Comparison of ENCODE assay signal across 25 mouse cellular contexts in genomic region chr6:4663516-4663915, GRCm38 (mm10).
DNase-seq lines count a peak whose midpoint lies in the region; ATAC-seq and TF ChIP-seq lines count a peak whose summit lies in the region.
"Had no signal": no experiment of that assay in that cellular context is flagged by ENCODE, and none has a peak within 500 bp of the region (broad histone marks: within the 10 kb centered on the region; RNA-seq: fewer than 3 reads in every experiment).

No protein-coding gene starts in this region.

- H3K4me2 ChIP-seq in forebrain, embryonic 13.5 days = no peak overlapping the region
- H3K4me2 ChIP-seq: embryonic facial prominence, embryonic 13.5 days; forebrain, embryonic 15.5 days; hindbrain, embryonic 12.5 days; kidney, embryonic 15.5 days; lung, embryonic 15.5 days; midbrain, embryonic 13.5 days; neural tube, embryonic 12.5 days had no signal

- H3K27ac ChIP-seq in ES-Bruce4 (ENCODE audit: insufficient read depth, low read length) = no peak overlapping the region
- no peak overlapping the region for H3K27ac ChIP-seq in forebrain, embryonic 13.5 days
- H3K27ac ChIP-seq: embryonic facial prominence, embryonic 13.5 days; forebrain, embryonic 15.5 days; heart, embryonic 10.5 days; hindbrain, embryonic 12.5 days; kidney, embryonic 15.5 days; liver, embryonic 14.5 days; lung, embryonic 15.5 days; macrophage; midbrain, embryonic 13.5 days; neural tube, embryonic 12.5 days had no signal

- H3K36me3 ChIP-seq in ES-Bruce4 (ENCODE audit: control insufficient read depth, insufficient read depth, low read length, poor library complexity, severe bottlenecking) = no peaks in the 10 kb centered on the region
- no peaks in the 10 kb centered on the region for H3K36me3 ChIP-seq in forebrain, embryonic 13.5 days (ENCODE audit: poor library complexity, severe bottlenecking)
- H3K36me3 ChIP-seq: embryonic facial prominence, embryonic 13.5 days; forebrain, embryonic 15.5 days; heart, embryonic 10.5 days; hindbrain, embryonic 12.5 days; kidney, embryonic 15.5 days; lung, embryonic 15.5 days; midbrain, embryonic 13.5 days; neural tube, embryonic 12.5 days had no signal

- H3K27me3 ChIP-seq in ES-Bruce4 (ENCODE audit: control insufficient read depth, insufficient read depth, low read length, poor library complexity, severe bottlenecking) = no peaks in the 10 kb centered on the region
- no peaks in the 10 kb centered on the region for H3K27me3 ChIP-seq in forebrain, embryonic 13.5 days
- H3K27me3 ChIP-seq: embryonic facial prominence, embryonic 13.5 days; forebrain, embryonic 15.5 days; hindbrain, embryonic 12.5 days; kidney, embryonic 15.5 days; lung, embryonic 15.5 days; midbrain, embryonic 13.5 days; neural tube, embryonic 12.5 days had no signal

- no peaks in the 10 kb centered on the region for H3K4me1 ChIP-seq in ES-Bruce4 (ENCODE audit: control insufficient read depth, insufficient read depth, low read length)
- H3K4me1 ChIP-seq in forebrain, embryonic 13.5 days = no peaks in the 10 kb centered on the region
- H3K4me1 ChIP-seq: embryonic facial prominence, embryonic 13.5 days; forebrain, embryonic 15.5 days; heart, embryonic 10.5 days; hindbrain, embryonic 12.5 days; kidney, embryonic 15.5 days; lung, embryonic 15.5 days; midbrain, embryonic 13.5 days; neural tube, embryonic 12.5 days had no signal

- no peaks in the 10 kb centered on the region for H3K9me3 ChIP-seq in ES-Bruce4 (replicated peaks; ENCODE audit: control insufficient read depth, insufficient read depth, low read length, poor library complexity, severe bottlenecking)
- H3K9me3 ChIP-seq in forebrain, embryonic 13.5 days (replicated peaks) = no peaks in the 10 kb centered on the region
- H3K9me3 ChIP-seq: embryonic facial prominence, embryonic 13.5 days; forebrain, embryonic 15.5 days; heart, embryonic 10.5 days; hindbrain, embryonic 12.5 days; kidney, embryonic 15.5 days; lung, embryonic 15.5 days; midbrain, embryonic 13.5 days; neural tube, embryonic 12.5 days had no signal

- no peak overlapping the region for H3K4me3 ChIP-seq in ES-Bruce4 (ENCODE audit: low read depth, low read length)
- H3K4me3 ChIP-seq in forebrain, embryonic 13.5 days = no peak overlapping the region
- H3K4me3 ChIP-seq: embryonic facial prominence, embryonic 13.5 days; forebrain, embryonic 15.5 days; heart, embryonic 10.5 days; hindbrain, embryonic 12.5 days; kidney, embryonic 15.5 days; lung, embryonic 15.5 days; midbrain, embryonic 13.5 days; neural tube, embryonic 12.5 days had no signal

- peak; percentile 50 for ATAC-seq in megakaryocyte progenitor cell, adult 5-6 weeks (replicated peaks; ENCODE audit: poor library complexity)
- no peak for ATAC-seq in activated CD4-positive, CD25-positive, alpha-beta regulatory T cell, adult 4 months
- no peak for ATAC-seq in forebrain, embryonic 13.5 days
- ATAC-seq: forebrain, embryonic 15.5 days; midbrain, embryonic 13.5 days had no signal

- WGBS in forebrain, embryonic 13.5 days = 61% methylated on average over 2 of the region's 2 CpGs

- peak; percentile 6 for DNase-seq in adrenal gland, postnatal 25 days
- no peak for DNase-seq in adrenal gland, adult 8-10 months
- peak; percentile 14 for DNase-seq in c-Kit-positive CD71-positive TER-119-positive erythroid progenitor cells, embryonic 14.5 days (ENCODE audit: low spot score)
- DNase-seq in layer of hippocampus, postnatal 36 days = no peak
- DNase-seq: adrenal gland, postnatal 10 days; B cell, adult 2 months; cerebellum, adult 9-11 months; gastrocnemius, postnatal 36 days; heart, postnatal 10 days; right cerebral cortex, postnatal 4 days; thymus, postnatal 25 days had no signal

- TF ChIP-seq EP300 in ES-Bruce4 (IDR thresholded peaks at IDR 0.05; ENCODE audit: insufficient read depth, low read depth, low read length) = 0 out of 2 replicates have a peak, but pooled peaks have one; percentile 8

- no peak for TF ChIP-seq POLR2A in ES-Bruce4 (IDR thresholded peaks at IDR 0.05; ENCODE audit: insufficient read depth, low read length)

- TF ChIP-seq CTCF in ES-Bruce4 (IDR thresholded peaks at IDR 0.05; ENCODE audit: low read depth, low read length) = no peak

- H3K9ac ChIP-seq in ES-Bruce4 (ENCODE audit: low read depth, poor library complexity, severe bottlenecking) = no peak overlapping the region
- no peak overlapping the region for H3K9ac ChIP-seq in forebrain, embryonic 13.5 days
- H3K9ac ChIP-seq: embryonic facial prominence, embryonic 13.5 days; forebrain, embryonic 15.5 days; hindbrain, embryonic 12.5 days; kidney, embryonic 15.5 days; liver, embryonic 14.5 days; lung, embryonic 15.5 days; midbrain, embryonic 13.5 days; neural tube, embryonic 12.5 days had no signal

Comparison
In these comparisons a context has a peak if more than half of its experiments do, and no peak if none do; other contexts are left out.
1. DNase-seq: peak in adrenal gland, postnatal 25 days (single experiment) and c-Kit-positive CD71-positive TER-119-positive erythroid progenitor cells, embryonic 14.5 days (single experiment); none in adrenal gland, adult 8-10 months (single experiment) and layer of hippocampus, postnatal 36 days (0 of 2).